Mouse (Mus musculus): ENCODE data around the gene Senp2. TPM values are rescaled to one million over a fixed set of nuclear protein-coding genes. Genes with fewer than 3 reads are reported as not detected.

Senp2 gene
- total RNA-seq, 2 experiments from 2014 or later: 50.2 to 54.3 TPM

- ATAC-seq (replicated peaks; ENCODE audit: low FRiP score, low TSS enrichment, poor library complexity, severe bottlenecking): no peak
These were observed 70.9 kb downstream of the Senp2 start for GRCm38 (mm10) chr16:22080125-22080710.

- ATAC-seq (replicated peaks; ENCODE audit: low FRiP score, low TSS enrichment, poor library complexity, severe bottlenecking): no peak
These were observed 76.1 kb downstream of the Senp2 start for GRCm38 (mm10) chr16:22085411-22085810.

- ATAC-seq (replicated peaks; ENCODE audit: low FRiP score, low TSS enrichment, poor library complexity, severe bottlenecking): no peak
These were observed 82.0 kb downstream of the Senp2 start for GRCm38 (mm10) chr16:22091255-22091783.

- ATAC-seq (replicated peaks; ENCODE audit: low FRiP score, low TSS enrichment, poor library complexity, severe bottlenecking): no peak
These were observed 86.5 kb downstream of the Senp2 start for GRCm38 (mm10) chr16:22095751-22096150.

- no peak for ATAC-seq (replicated peaks; ENCODE audit: low FRiP score, low TSS enrichment, poor library complexity, severe bottlenecking)
These were observed 88.4 kb downstream of the Senp2 start for GRCm38 (mm10) chr16:22097659-22098058.

Other genes with a start within 250 kb of the Senp2 start
- 5.6 and 5.8 TPM in 2 replicates for gene Ehhadh, start 221.7 kb upstream of the Senp2 start, total RNA-seq (2014; fragmentation: Nextera tagmentation)
- gene Ehhadh, start 221.7 kb upstream of the Senp2 start, total RNA-seq (2017): 6.1 and 8.7 TPM in 2 replicates
- gene Map3k13, start 215.1 kb upstream of the Senp2 start, total RNA-seq (2014; fragmentation: Nextera tagmentation): 0.67 and 1.5 TPM in 2 replicates
- 0.14 and 0.15 TPM in 2 replicates for gene Map3k13, start 215.1 kb upstream of the Senp2 start, total RNA-seq (2017)
- gene Tmem41a, start 61.9 kb upstream of the Senp2 start, total RNA-seq (2014; fragmentation: Nextera tagmentation): 48.2 and 54.8 TPM in 2 replicates
- 15.9 and 39.1 TPM in 2 replicates for gene Tmem41a, start 61.9 kb upstream of the Senp2 start, total RNA-seq (2017)
- gene Liph, start 13.8 kb upstream of the Senp2 start, total RNA-seq (2014; fragmentation: Nextera tagmentation): 0.40 TPM in 1 of 2 replicates, not detected in the other
- 0.11 TPM in 1 of 2 replicates, not detected in the other for gene Liph, start 13.8 kb upstream of the Senp2 start, total RNA-seq (2017)
- 1.5 TPM in 1 of 2 replicates, not detected in the other for gene Igf2bp2, start 153.8 kb downstream of the Senp2 start, total RNA-seq (2014; fragmentation: Nextera tagmentation)
- 1.0 and 1.2 TPM in 2 replicates for gene Igf2bp2, start 153.8 kb downstream of the Senp2 start, total RNA-seq (2017)